Mouse (Mus musculus) liver (tissue): ENCODE data around the gene Parp2.
"Not testable (repeated sequence)": the region's sequence is repeated elsewhere in the genome, so short reads cannot be mapped to it uniquely, and the experiment has no call there.

Source experiments
- DNase-seq: peaks from one replicate; pipeline ENCODE4 v3.0.0-alpha.2; 2020; ENCODE audit warnings: mixed read lengths

Gene Parp2

GRCm38 (mm10) chr14:50829878-50830277 lies 22.2 kb downstream of the Parp2 start:
- DNase-seq = no peak

DNA sequence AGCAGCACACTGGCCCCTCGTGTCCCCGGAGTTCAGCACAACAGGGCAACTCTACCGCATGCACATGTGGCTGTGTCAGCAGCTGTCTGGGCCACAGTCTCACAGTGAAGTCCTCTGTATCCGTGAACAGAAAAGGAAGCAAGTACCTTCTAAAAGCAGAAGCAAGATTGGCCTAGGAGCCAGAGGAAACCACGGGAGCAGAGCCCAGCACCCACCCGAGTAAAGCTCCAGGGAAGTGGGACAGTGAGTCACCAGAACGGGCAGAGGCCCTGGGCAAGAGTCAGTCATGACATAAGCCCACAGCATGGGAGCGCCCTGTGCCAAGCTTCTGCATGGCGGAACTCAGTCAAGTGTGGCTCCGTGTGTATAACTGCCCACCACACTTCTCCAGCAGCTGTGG lies 26.3 kb downstream of the Parp2 start:
- peak; percentile 18 for DNase-seq

GRCm38 (mm10) chr14:50834435-50834834 lies 26.8 kb downstream of the Parp2 start:
- DNase-seq = no peak

DNA sequence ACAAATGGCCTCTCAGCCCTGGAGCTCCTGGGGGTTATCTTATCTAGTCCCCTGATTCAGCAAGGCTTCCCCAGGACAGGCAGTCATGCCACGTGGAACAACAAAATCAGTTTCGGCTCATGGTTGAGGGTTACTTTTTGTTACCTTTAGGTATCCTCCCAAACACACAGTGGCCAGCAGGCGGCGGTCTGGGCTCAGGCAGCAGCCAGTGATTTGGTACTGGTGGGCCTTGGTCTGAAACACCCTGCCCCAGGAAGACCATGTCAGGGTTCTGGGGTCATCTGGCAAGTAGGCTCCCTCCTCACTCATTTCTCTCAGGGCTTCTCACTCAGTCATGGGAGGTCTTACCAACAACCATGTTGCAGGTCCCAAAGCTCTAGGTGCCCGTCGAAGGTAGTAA lies 29.6 kb downstream of the Parp2 start:
- peak; percentile 30 for DNase-seq

DNA sequence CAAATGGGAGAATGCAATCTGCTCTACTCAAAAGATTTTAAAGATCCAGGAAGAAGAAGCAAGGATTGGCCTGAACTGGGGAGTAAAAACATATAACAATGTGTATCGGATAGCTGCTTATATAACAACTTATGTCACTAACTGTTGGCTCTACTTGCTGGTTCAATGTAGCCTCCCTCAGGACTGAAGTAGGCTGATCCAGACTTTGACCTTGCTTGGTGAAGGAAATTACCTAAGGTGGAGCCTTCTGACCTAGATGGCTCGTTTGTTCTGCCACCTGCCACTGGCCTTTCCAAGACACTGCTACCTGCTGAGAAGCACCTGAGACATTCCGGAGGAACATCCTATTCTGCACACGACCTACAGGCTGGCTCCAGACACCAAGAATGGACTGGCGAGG lies 48.1 kb downstream of the Parp2 start:
- no peak for DNase-seq

GRCm38 (mm10) chr14:50862641-50863040 lies 55.0 kb downstream of the Parp2 start:
- DNase-seq = no peak

GRCm38 (mm10) chr14:50865005-50865404 lies 57.4 kb downstream of the Parp2 start:
- DNase-seq = not testable (repeated sequence)

- DNase-seq = no peak
Observed at GRCm38 (mm10) chr14:50866966-50867365, 59.3 kb downstream of the Parp2 start.

- no peak for DNase-seq
Observed at GRCm38 (mm10) chr14:50868211-50868610, 60.6 kb downstream of the Parp2 start.

DNA sequence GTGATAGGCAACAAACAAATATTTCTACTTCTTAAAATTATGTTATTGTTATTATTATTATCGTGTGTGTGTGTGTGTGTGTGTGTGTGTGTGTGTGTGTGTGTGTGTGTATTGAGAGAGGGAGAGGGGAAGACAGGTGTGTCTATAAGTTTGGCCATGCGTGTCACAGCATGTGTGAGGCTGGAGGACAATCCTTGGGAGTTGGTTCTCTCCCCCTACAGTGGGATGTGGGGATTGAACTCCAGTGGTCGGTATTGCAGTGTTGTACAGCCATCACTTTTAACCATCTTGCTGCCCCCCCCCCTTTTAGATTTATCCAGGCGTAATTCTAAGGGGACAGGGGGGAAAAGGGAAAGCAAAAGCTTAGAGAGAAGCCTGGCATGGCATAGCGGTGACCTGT lies 61.0 kb downstream of the Parp2 start:
- no peak for DNase-seq

- peak; percentile 76 for DNase-seq
Observed at GRCm38 (mm10) chr14:50869889-50870804, 62.5 kb downstream of the Parp2 start, which contains the start of gene Tep1. Gene Tep1, minus strand, starts transcription at chr14:50870560.

GRCm38 (mm10) chr14:50870805-50871143 lies 63.1 kb downstream of the Parp2 start:
- DNase-seq = no peak
